Mouse (Mus musculus) left cerebral cortex, postnatal 36 days (tissue): Measurements from ENCODE around the gene Zfp385a. TPM values are rescaled to one million over a fixed set of nuclear protein-coding genes. Genes with fewer than 3 reads are reported as not detected.
"Not testable (repeated sequence)": the region's sequence is repeated elsewhere in the genome, so short reads cannot be mapped to it uniquely, and the experiment has no call there.

ENCODE experiments used
- DNase-seq, 2 experiments: peaks; one replicate each; pipeline ENCODE4 v3.0.0; 2021 to 2022; ENCODE audit warnings: low spot score in 2 of 2, mixed read lengths in 1 of 2
- intact Hi-C: fragments of 180-260 bp; cut with DNase I; formaldehyde crosslinking; loops from one replicate; pipeline ENCODE4 v1.15.1; 2025
- microRNA-seq: library from miRNA; unstranded; fragments of <30 nt; microRNA quantifications from one replicate; pipeline ENCODE4 v1.2.0, GENCODE M21; 2022
- total RNA-seq, 2 experiments: library from RNA; stranded (reverse); gene quantifications; 2 replicates each; pipeline ENCODE4 v1.2.3; 2021

Gene Zfp385a
- total RNA-seq, 2 experiments from 2014 or later, result 64.4 to 73.5 TPM

DNA sequence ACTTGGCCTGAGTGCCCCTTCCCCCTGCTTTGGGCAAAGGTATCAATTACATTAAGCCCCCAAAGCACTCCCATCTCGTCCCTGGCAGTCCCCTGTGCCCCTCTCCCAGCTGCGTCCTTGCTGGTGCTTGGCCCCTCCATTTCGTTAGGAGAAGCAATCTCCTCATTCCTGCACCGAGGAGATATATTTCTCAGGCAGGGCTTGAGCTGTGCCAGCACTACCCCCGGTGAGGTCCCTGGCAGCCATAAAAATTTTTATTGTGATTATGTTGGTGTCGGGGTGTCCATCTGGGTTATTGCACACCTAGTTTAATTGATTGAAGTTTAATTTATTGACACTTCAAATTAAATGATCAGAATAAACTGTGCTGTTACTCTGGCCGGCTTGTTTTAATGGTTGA lies 61.9 kb downstream of the Zfp385a start:
- intact Hi-C loops, result no loop called here
- no peak for DNase-seq

DNA sequence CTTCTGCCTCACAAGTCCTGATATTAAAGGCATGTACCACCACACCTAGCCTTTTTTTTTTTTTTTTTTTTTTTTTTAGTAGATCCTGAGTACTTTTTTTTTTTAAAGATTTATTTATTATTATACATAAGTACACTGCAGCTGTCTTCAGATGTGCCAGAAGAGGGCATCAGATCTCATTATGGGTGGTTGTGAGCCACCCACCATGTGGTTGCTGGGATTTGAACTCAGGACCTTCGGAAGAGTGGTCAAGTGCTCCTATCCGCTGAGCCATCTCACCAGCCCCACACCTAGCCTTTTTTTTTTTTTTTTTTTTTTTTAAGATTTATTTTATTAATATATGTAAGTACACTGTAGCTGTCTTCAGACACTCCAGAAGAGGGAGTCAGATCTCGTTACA lies 64.0 kb downstream of the Zfp385a start:
- intact Hi-C loops, DNase-seq: not testable (repeated sequence)

DNA sequence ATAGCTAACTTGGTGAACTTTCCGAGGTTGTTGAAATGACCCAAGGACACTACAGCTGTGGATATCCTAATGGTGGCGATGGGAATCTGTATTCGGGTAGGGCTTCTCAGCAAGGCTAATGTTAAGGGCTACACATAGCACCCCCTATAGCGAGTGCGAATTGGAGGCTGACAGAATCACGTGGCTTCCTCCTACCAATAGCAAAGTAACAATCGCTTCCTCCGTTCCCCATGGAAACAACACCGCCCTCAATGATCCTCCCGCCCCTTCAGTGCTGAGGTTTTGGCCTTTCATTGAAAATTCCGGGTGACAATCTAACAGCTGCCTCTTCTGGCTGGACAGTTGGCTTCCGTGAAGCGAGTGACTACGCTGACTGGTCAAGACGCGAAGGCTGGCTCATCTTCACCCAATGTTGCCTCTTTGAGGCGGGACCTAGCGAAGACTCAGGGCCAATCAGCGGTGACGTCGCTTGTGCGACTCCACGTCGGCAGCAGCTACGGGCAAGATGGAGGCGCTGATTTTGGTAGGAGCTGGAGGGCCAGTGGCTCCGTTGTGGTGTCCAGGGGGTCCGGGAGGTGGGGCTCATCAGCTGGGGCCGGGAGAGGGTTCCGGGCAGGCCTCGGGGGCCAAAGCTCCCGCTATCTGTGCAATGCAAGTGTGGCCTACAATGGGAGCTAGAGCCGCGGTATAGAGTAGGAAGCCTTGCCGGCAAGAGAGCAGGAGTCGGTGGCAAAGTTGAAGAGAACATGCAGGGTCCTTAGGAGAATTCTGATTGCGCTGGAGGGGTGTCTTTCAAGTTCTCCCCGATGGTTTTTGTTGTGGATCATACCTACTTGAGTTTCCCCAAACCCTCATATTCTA lies 67.2 kb downstream of the Zfp385a start, which contains the start of gene Copz1:
Gene Copz1, plus strand, starts transcription at position 296 of the 861 bp plus-strand sequence.
- peak; percentile 95 to 97 for DNase-seq
- intact Hi-C loops, result loop anchor here (2.0 to 5.0 kb wide), 2 partner anchors 32 to 35 kb away; partner anchors contain the start of gene Hnrnpa1

DNA sequence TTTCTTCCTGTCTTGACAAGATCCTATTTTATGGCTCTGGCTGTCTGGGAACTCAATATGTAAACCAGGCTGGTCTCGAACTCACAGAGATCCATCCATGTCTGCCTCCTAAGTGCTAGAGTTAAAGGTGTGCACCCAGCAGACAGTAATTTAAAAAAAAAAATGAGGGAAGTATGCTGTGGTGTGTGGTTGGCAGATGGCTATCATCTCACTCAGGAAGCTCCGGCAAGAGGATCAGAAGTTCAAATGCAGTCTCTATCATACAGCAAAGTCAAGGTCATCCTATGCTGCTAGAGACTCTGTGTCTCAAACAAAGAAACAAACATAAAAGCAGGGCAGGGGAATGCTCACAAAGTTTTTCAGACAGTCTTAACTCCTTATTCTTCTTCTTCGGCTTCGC lies 71.0 kb downstream of the Zfp385a start:
- DNase-seq, result no peak
- intact Hi-C loops, result no loop called here

DNA sequence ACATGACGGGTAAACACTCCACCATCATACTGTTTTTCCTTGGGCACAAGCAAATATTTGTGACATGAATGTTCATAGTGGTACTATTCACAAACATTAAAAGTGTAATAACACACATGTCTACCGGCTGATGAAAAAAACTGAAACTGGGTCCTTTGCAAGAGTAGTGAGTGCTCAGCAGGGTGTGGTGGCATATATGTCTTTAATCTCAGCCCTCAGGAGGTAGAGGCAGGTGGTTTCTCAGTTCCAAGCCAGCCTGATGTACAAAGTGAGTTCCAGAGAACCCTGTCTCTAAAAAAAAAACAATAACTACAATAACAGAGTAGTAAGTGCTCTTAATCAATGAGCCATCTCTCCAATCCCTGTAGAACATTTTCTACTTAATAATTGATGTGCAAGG lies 75.1 kb downstream of the Zfp385a start:
- DNase-seq, result no peak
- intact Hi-C loops, result no loop called here

Small RNA genes lying within 50 kb of the gene (microRNA-seq; reads per million reads assigned to microRNA genes)
- gene Mir148b (95.4 reads per million, percentile 55 among the genes with 10 or more reads in this experiment), gene Mir6963 (not detected)

Other genes starting within 250 kb of the Zfp385a start
- gene Smug1, start 173.0 kb downstream of the Zfp385a start, total RNA-seq, result 10 to 100 TPM; 18.3 to 20.0 TPM
- 100 to 1,000 TPM; 158 to 174 TPM for gene Cbx5, start 100.3 kb downstream of the Zfp385a start, total RNA-seq
- 100 to 1,000 TPM; 199 to 232 TPM for gene Hnrnpa1, start 99.7 kb downstream of the Zfp385a start, total RNA-seq
- gene Nfe2, start 81.7 kb downstream of the Zfp385a start, total RNA-seq, result not detected
- 10 to 100 TPM; 87.8 to 95.9 TPM for gene Copz1, start 67.4 kb downstream of the Zfp385a start, total RNA-seq
- under 1 TPM; 0.42 to 0.45 TPM for gene Gpr84, start 29.5 kb downstream of the Zfp385a start, total RNA-seq
- gene Itga5, start 26.7 kb upstream of the Zfp385a start, total RNA-seq, result 1 to 10 TPM; 2.8 to 4.3 TPM
- under 1 TPM in 1 of 2 experiments, not detected in 1; 0.64 TPM for gene Gtsf1, start 90.4 kb upstream of the Zfp385a start, total RNA-seq
- gene Gtsf2, start 108.4 kb upstream of the Zfp385a start, total RNA-seq, result not detected
- gene Nckap1l, start 113.7 kb upstream of the Zfp385a start, total RNA-seq, result 1 to 10 TPM; 9.4 to 9.9 TPM
- 100 to 1,000 TPM; 160 to 189 TPM for gene Pde1b, start 162.9 kb upstream of the Zfp385a start, total RNA-seq
- gene Ppp1r1a, start 197.9 kb upstream of the Zfp385a start, total RNA-seq, result 100 to 1,000 TPM; 148 to 164 TPM
- not detected for gene Glycam1, start 225.0 kb upstream of the Zfp385a start, total RNA-seq